Mouse (Mus musculus) layer of hippocampus, postnatal 36 days (tissue): Measurements from ENCODE around the gene Mrto4. TPM values are rescaled to one million over a fixed set of nuclear protein-coding genes. Genes with fewer than 3 reads are reported as not detected.

Experiments
- microRNA-seq, 2 experiments: library from miRNA; unstranded; fragments of <30 nt; microRNA quantifications; one replicate each; pipeline ENCODE4 v1.2.0; 2021
- total RNA-seq, 2 experiments: library from RNA; stranded (reverse); gene quantifications; 2 replicates each; pipeline ENCODE4 v1.2.3; 2021

Mrto4 gene
- total RNA-seq, 2 experiments from 2014 or later, result 48.1 to 48.3 TPM

Small RNAs within 50 kb of the gene (microRNA-seq; reads per million reads assigned to microRNA genes)
- gene Gm24245 (0 reads per million in 2 experiments), gene Gm25732 (0.60 to 0.63 reads per million in 2 experiments)

Other genes with a start within 250 kb of the Mrto4 start
- 100 to 1,000 TPM; 198 to 212 TPM for gene Minos1, start 221.5 kb downstream of the Mrto4 start, total RNA-seq
- 100 to 1,000 TPM; 417 to 423 TPM for gene Capzb, start 159.7 kb downstream of the Mrto4 start, total RNA-seq
- 10 to 100 TPM; 11.9 to 13.2 TPM for gene Pqlc2, start 41.9 kb downstream of the Mrto4 start, total RNA-seq
- gene Akr7a5, start 41.8 kb downstream of the Mrto4 start, total RNA-seq, result 10 to 100 TPM; 32.1 to 32.3 TPM
- 10 to 100 TPM; 87.9 to 89.8 TPM for gene Emc1, start within 50 bp of the Mrto4 start, total RNA-seq
- gene Ubr4, start within 50 bp of the Mrto4 start, total RNA-seq, result 100 to 1,000 TPM; 149 to 168 TPM
- gene Iffo2, start 178.0 kb upstream of the Mrto4 start, total RNA-seq, result 10 to 100 TPM; 15.3 to 18.0 TPM